Mouse (Mus musculus) neural tube, embryonic 14.5 days (tissue): Measurements from ENCODE around the gene Drosha. TPM values are rescaled to one million over a fixed set of nuclear protein-coding genes. Genes with fewer than 3 reads are reported as not detected.
"Not testable (repeated sequence)": the region's sequence is repeated elsewhere in the genome, so short reads cannot be mapped to it uniquely, and the experiment has no call there.

ENCODE experiments used
- ATAC-seq: fragments of 200-750 bp; cut with Nextera tagmentation; 2 replicates; pipeline ENCODE4 v1.8.0; 2017; ENCODE audit warnings: low read depth, mild to moderate bottlenecking, moderate TSS enrichment, moderate library complexity
- H3K27ac ChIP-seq: fragments of 300-500 bp; sonication (generic); 2 replicates; pipeline ENCODE4 v1.5.1; 2014; ENCODE audit warnings: low read depth, mild to moderate bottlenecking, control low read depth, low read length, moderate library complexity, mixed read lengths
- H3K27me3 ChIP-seq: fragments of 300-500 bp; sonication (generic); 2 replicates; pipeline ENCODE4 v1.6.1; 2014; ENCODE audit warnings: low read length; ENCODE audit not compliant: control insufficient read depth, insufficient read depth
- H3K36me3 ChIP-seq: fragments of 300-500 bp; sonication (generic); 2 replicates; pipeline ENCODE4 v1.6.1; 2014; ENCODE audit warnings: low read length, mixed read lengths; ENCODE audit not compliant: control insufficient read depth, insufficient read depth
- H3K4me1 ChIP-seq: fragments of 300-500 bp; sonication (generic); 2 replicates; pipeline ENCODE4 v1.6.1; 2014; ENCODE audit warnings: low read length; ENCODE audit not compliant: control insufficient read depth, insufficient read depth
- H3K4me2 ChIP-seq: fragments of 300-500 bp; sonication (generic); 2 replicates; pipeline ENCODE4 v1.6.1; 2014; ENCODE audit warnings: mild to moderate bottlenecking, low read depth, low read length, control low read depth
- H3K4me3 ChIP-seq: fragments of 300-500 bp; sonication (generic); 2 replicates; pipeline ENCODE4 v1.5.1; 2014; ENCODE audit warnings: low read depth, low read length, control low read depth, mixed read lengths
- H3K9ac ChIP-seq: fragments of 300-500 bp; sonication (generic); replicated peaks from 2 replicates; pipeline ENCODE4 v1.6.1; 2014; ENCODE audit warnings: low read depth, mild to moderate bottlenecking, control low read depth, low read length, mixed read lengths
- H3K9me3 ChIP-seq: fragments of 300-500 bp; sonication (generic); 2 replicates; pipeline ENCODE4 v1.6.1; 2016; ENCODE audit warnings: low read length; ENCODE audit not compliant: control insufficient read depth
- WGBS: fragments of 180-500 bp; shearing (Covaris S2); extraction: QIAGEN DNeasy Blood & Tissue Kit; methylation state at CpG from one replicate; pipeline ENCODE4 v1.1.7; 2014; 5-methylcytosine and 5-hydroxymethylcytosine counted together
- polyA plus RNA-seq: library from polyadenylated mRNA; unstranded; fragments of >200 nt; fragmentation: Nextera tagmentation; extraction: Ambion mirVana; gene quantifications from 2 replicates; pipeline ENCODE4 v1.2.1, GENCODE M21; 2014

Drosha gene
- polyA plus RNA-seq, 1 experiment from 2014 or later: 55.8 TPM

- no peaks in the 10 kb centered on the region for H3K4me1 ChIP-seq
- no peaks in the 10 kb centered on the region for H3K27me3 ChIP-seq
- H3K36me3 ChIP-seq: peaks cover 26% of the 10 kb centered on the region
- H3K9me3 ChIP-seq: no peaks in the 10 kb centered on the region
- no peak overlapping the region for H3K4me2 ChIP-seq
- no peak for ATAC-seq
- 97% methylated on average over 6 of the region's 6 CpGs for WGBS
- no peak overlapping the region for H3K4me3 ChIP-seq
- no peak overlapping the region for H3K27ac ChIP-seq
- no peak overlapping the region for H3K9ac ChIP-seq
Measured at GRCm38 (mm10) chr15:12923826-12924225, 99.2 kb downstream of the Drosha start.

DNA sequence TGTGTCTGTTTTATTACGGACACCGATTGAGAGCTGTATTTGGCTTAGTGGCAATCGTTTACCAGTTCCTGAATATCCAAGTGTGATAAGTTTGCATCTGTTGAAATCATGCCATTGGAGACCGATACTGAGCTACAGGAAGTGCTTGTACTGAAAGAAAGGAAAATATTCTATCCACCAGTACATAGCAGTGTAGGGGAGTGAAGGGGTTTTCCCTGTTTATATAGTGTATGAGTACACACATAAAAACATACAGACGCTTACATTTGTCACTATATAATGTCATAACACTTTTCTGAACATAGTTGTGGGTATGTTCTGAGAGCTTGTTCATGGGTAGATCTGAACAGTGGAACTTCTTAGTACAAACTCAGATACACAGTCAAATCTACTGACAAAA, 106.9 kb downstream of the Drosha start:
- peaks cover 7% of the 10 kb centered on the region; the same call in 1 of the 2 replicates for H3K36me3 ChIP-seq
- no peak for ATAC-seq
- no peak overlapping the region for H3K27ac ChIP-seq
- no peaks in the 10 kb centered on the region for H3K9me3 ChIP-seq
- no peak overlapping the region for H3K4me3 ChIP-seq
- no peak overlapping the region for H3K4me2 ChIP-seq
- no peaks in the 10 kb centered on the region for H3K4me1 ChIP-seq
- H3K9ac ChIP-seq: no peak overlapping the region
- 94% methylated on average over 5 of the region's 5 CpGs for WGBS
- no peaks in the 10 kb centered on the region for H3K27me3 ChIP-seq

- Histone ChIP-seq H3K9me3 (no peaks in the 10 kb centered on the region), H3K4me2 (no peak overlapping the region), H3K27me3 (no peaks in the 10 kb centered on the region), H3K4me3 (no peak overlapping the region), H3K9ac (no peak overlapping the region), H3K36me3 (no peaks in the 10 kb centered on the region; the same call in 1 of the 2 replicates), H3K27ac (no peak overlapping the region), H3K4me1 (no peaks in the 10 kb centered on the region)
- ATAC-seq: peak; percentile 28; the same call in 1 of the 2 replicates
- 95% methylated on average over 10 of the region's 10 CpGs for WGBS
Measured at GRCm38 (mm10) chr15:12936217-12936732, 111.7 kb downstream of the Drosha start.

DNA sequence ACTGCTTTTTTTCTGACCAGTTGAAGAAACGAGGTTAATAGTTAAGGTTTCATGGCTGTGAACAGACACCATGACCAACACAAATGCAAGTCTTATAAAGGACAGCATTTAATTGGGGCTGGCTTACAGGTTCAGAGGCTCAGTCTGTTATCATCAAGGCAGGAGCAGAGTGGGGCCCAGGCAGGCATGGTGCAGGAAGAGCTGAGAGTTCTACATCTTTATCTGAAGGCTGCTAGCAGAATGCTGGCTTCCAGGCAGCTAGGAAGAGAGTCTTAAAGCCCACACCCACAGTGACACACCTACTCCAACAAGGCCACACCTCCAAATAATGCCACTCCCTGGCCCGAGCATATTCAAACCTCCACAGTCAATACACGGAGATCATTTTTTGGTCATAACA, 112.7 kb downstream of the Drosha start:
- ATAC-seq, H3K27me3 ChIP-seq, H3K9ac ChIP-seq, H3K36me3 ChIP-seq, H3K4me3 ChIP-seq, H3K4me1 ChIP-seq, H3K4me2 ChIP-seq, H3K27ac ChIP-seq, H3K9me3 ChIP-seq: not testable (repeated sequence)
- WGBS: 92% methylated on average over 3 of the region's 3 CpGs

DNA sequence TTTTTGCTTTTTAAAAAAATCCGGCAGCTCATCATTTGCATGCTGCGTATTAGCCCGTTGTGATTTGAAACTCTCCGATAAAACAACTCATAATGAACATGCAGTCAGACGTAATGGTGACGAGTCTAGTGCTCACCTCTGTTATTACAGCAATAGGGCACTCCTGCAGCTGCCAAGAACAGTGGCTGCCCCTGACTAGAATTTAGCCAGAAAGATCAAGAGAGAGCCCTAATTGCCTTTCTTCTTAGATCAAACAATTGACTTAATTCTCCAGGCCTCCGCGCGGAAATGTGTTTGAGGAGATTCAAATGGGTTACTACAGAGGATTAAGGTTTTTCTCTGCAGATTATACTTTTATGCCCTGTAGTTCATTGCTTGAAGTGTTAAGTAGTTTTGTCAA, 116.5 kb downstream of the Drosha start:
- Histone ChIP-seq H3K9ac (no peak overlapping the region), H3K27ac (no peak overlapping the region), H3K36me3 (no peaks in the 10 kb centered on the region), H3K27me3 (no peaks in the 10 kb centered on the region), H3K9me3 (no peaks in the 10 kb centered on the region), H3K4me1 (no peaks in the 10 kb centered on the region), H3K4me2 (no peak overlapping the region), H3K4me3 (no peak overlapping the region)
- WGBS: 55% methylated on average over 9 of the region's 9 CpGs
- no peak for ATAC-seq

DNA sequence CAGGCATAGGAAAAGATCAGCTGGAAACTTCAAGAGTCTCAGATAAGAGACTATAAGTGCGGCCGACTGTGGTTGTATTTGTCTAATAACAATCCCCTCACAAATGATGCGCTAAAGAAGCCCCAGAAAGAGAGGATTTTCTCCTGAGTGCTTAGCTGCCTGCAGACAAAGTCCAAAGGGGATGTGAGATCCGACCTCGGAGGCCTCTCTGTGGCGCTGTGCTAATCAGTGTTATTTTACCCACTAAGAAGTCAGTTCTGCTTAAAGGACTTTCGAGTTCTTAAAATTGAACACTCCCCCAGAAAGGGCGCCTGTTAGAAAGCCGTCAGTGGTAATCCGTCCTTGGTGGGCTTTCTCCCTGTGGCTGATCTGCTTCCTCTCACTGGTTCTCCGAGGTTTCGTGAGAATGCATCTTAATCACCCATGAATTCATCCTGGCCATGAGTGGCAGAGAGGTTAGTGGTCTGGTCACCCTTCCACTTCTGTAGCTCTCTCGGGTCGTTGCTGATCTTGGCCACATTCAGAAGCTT, 117.1 kb downstream of the Drosha start:
- Histone ChIP-seq H3K9ac (no peak overlapping the region), H3K4me1 (no peaks in the 10 kb centered on the region), H3K36me3 (no peaks in the 10 kb centered on the region), H3K4me3 (no peak overlapping the region), H3K27ac (no peak overlapping the region), H3K27me3 (no peaks in the 10 kb centered on the region), H3K4me2 (no peak overlapping the region), H3K9me3 (no peaks in the 10 kb centered on the region)
- ATAC-seq: no peak
- 62% methylated on average over 14 of the region's 14 CpGs for WGBS

- no peak for ATAC-seq
Measured at GRCm38 (mm10) chr15:12942424-12942823, 117.8 kb downstream of the Drosha start.

DNA sequence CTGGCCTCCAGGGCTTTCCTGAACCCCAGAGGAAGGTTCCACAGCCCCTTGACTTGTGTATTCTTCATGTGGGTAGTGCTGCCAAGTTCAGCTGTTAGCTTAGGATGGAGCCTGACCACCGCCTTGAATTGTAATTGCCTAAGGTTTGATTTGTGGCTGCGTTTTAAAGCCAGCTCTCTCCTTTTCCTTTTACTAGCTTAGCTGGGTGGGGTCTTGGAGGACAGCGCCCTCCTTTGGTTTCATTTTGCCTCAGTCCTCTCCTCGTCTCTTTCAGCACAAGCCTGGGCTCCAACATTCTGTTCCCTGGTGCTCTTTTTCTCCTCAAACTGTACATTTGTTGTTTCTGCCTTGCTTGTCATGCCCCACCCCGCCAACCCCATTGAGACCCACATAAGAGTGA, 133.4 kb downstream of the Drosha start:
- no peak for ATAC-seq
- H3K9me3 ChIP-seq: no peaks in the 10 kb centered on the region
- H3K4me1 ChIP-seq: no peaks in the 10 kb centered on the region
- H3K4me2 ChIP-seq: no peak overlapping the region
- WGBS: 82% methylated on average over 5 of the region's 5 CpGs
- no peaks in the 10 kb centered on the region for H3K27me3 ChIP-seq
- H3K36me3 ChIP-seq: no peaks in the 10 kb centered on the region
- H3K9ac ChIP-seq: no peak overlapping the region
- no peak overlapping the region for H3K27ac ChIP-seq
- no peak overlapping the region for H3K4me3 ChIP-seq

More at GRCm38 (mm10) chr15:12942424-12942823, 117.8 kb downstream of the Drosha start:
- no peaks in the 10 kb centered on the region for H3K36me3 ChIP-seq
- no peaks in the 10 kb centered on the region for H3K4me1 ChIP-seq
- no peak overlapping the region for H3K27ac ChIP-seq
- WGBS: 76% methylated on average over 4 of the region's 4 CpGs
- no peak overlapping the region for H3K9ac ChIP-seq
- H3K27me3 ChIP-seq: no peaks in the 10 kb centered on the region
- no peak overlapping the region for H3K4me2 ChIP-seq
- H3K9me3 ChIP-seq: no peaks in the 10 kb centered on the region
- no peak overlapping the region for H3K4me3 ChIP-seq

DNA sequence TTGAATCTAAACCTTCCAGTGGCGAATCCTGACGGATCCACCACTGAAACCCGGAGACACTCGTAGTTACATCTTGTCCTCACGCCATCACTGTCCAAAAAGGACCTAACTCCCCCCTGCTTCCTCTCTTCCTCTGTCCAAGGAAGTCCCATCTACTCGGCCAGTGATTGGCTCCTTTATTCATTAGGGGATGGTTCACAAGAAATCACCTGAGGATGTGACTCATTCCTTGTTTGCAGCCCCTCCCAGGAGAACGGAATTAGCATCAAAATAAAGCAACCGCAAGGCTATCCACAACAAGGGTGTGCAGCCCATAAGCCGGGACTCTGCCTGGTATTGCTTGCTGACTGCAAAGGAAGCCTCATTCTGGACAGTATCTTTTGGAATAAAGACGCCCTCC, 137.6 kb downstream of the Drosha start:
- Histone ChIP-seq H3K36me3 (no peaks in the 10 kb centered on the region), H3K4me1 (no peaks in the 10 kb centered on the region), H3K9ac (no peak overlapping the region), H3K27ac (no peak overlapping the region), H3K4me3 (no peak overlapping the region), H3K27me3 (no peaks in the 10 kb centered on the region), H3K4me2 (no peak overlapping the region), H3K9me3 (no peaks in the 10 kb centered on the region)
- WGBS: 79% methylated on average over 10 of the region's 10 CpGs
- no peak for ATAC-seq
